Mouse (Mus musculus): ENCODE results near the gene Hist1h2bh. TPM values are rescaled to one million over a fixed set of nuclear protein-coding genes. Genes with fewer than 3 reads are reported as not detected.
"Not testable (repeated sequence)": the region's sequence is repeated elsewhere in the genome, so short reads cannot be mapped to it uniquely, and the experiment has no call there.

Gene Hist1h2bh
- polyA plus RNA-seq (2014; fragmentation: Nextera tagmentation; extraction: Ambion mirVana), result 1.6 and 1.7 TPM in 2 replicates

DNA sequence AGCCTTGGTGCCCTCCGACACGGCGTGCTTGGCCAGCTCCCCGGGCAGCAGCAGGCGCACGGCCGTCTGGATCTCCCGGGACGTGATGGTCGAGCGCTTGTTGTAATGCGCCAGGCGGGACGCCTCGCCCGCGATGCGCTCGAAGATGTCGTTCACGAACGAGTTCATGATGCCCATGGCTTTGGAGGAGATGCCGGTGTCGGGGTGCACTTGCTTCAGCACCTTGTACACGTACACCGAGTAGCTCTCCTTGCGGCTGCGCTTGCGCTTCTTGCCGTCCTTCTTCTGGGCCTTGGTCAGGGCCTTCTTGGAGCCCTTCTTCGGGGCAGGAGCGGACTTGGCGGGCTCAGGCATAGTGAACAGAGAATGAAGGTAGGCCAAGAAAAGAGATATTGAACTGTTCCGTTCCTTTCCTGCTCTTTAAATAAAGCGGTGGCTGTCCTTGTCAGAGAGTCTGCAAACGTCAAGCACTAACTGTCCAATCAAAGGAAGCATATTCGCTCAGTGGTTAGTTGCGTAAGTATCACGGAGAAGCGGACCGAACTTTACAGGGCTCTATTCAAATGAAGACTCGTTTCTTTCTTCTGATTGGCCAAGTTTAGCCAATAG, at the start of gene Hist1h2bh:
Hist1h2bh (minus strand) TSS at position 394 of the 609 bp plus-strand sequence.
- peak; percentile 89 for ATAC-seq (replicated peaks; ENCODE audit: low FRiP score)
- H3K9me3 ChIP-seq (ENCODE audit: control insufficient read depth, low read length); H3K36me3 ChIP-seq (ENCODE audit: control insufficient read depth, insufficient read depth, low read length); H3K27me3 ChIP-seq (replicated peaks; ENCODE audit: control insufficient read depth, insufficient read depth, low read length); H3K4me1 ChIP-seq (replicated peaks; ENCODE audit: control insufficient read depth, insufficient read depth, low read length): not testable (repeated sequence)
- H3K27ac ChIP-seq (ENCODE audit: low read depth, low read length), result peak within 1 kb of the TSS; percentile 98
- H3K9ac ChIP-seq (ENCODE audit: low read depth, low read length), result peak within 1 kb of the TSS; percentile 82
- WGBS, result 1% methylated on average over 27 of the region's 42 CpGs
- DNase-seq (ENCODE audit: low spot score), result peak; percentile 74
- peak within 1 kb of the TSS; percentile 83 for H3K4me2 ChIP-seq
- H3K4me3 ChIP-seq (ENCODE audit: low read depth, low read length), result peak within 1 kb of the TSS; percentile 53

DNA sequence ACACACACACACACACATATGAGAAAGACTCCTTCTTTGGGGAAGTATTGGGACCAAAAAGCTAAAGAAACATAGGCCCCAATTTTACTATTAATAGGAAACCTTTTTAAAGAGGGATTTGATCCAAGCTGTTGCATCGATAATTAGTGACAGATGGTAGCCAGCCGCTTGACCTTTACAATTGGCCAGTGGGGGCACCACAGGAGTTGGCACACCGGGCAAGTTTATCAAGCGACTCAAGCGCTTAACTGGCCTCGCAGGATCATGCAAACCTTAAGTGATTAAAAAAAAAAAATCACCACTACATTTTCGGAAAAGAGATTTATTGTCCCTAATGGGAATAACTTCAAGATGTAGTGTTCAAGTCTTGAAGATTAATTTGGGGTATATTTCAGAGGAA, 49.4 kb upstream of the Hist1h2bh start:
- H3K36me3 ChIP-seq (ENCODE audit: control insufficient read depth, insufficient read depth, low read length), result no peaks in the 10 kb centered on the region
- H3K9me3 ChIP-seq (ENCODE audit: control insufficient read depth, low read length), result no peaks in the 10 kb centered on the region
- WGBS, result 82% methylated on average over 7 of the region's 7 CpGs
- peaks cover 32% of the 10 kb centered on the region for H3K4me1 ChIP-seq (replicated peaks; ENCODE audit: control insufficient read depth, insufficient read depth, low read length)
- no peak for ATAC-seq (replicated peaks; ENCODE audit: low FRiP score)
- no peak for DNase-seq (ENCODE audit: low spot score)
- no peaks in the 10 kb centered on the region for H3K27me3 ChIP-seq (replicated peaks; ENCODE audit: control insufficient read depth, insufficient read depth, low read length)
- no peak overlapping the region; the same call in 1 of the 2 replicates for H3K27ac ChIP-seq (ENCODE audit: low read depth, low read length)
- no peak overlapping the region for H3K9ac ChIP-seq (ENCODE audit: low read depth, low read length)
- H3K4me2 ChIP-seq, result no peak overlapping the region
- H3K4me3 ChIP-seq (ENCODE audit: low read depth, low read length), result no peak overlapping the region

DNA sequence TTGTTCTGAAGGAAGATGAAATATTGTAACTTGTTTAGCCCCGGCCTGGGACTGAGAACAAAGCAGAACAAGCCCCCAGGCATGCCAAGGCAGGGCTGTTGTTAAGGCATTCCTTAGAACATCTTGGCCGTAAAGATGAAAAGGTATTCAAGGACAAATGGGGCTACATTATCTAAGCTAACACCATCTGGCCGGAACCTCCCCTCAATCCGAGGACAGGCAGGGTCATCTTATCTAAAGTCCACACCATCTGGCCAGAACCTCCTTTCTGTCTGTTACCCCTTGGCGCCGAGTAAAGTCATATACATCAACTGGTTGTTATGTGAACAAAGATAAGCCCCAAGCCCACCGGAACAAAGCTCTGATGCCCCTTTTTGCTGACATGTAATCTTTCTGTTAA, 48.7 kb upstream of the Hist1h2bh start:
- not testable (repeated sequence) for H3K27me3 ChIP-seq (replicated peaks; ENCODE audit: control insufficient read depth, insufficient read depth, low read length); H3K27ac ChIP-seq (ENCODE audit: low read depth, low read length); ATAC-seq (replicated peaks; ENCODE audit: low FRiP score); DNase-seq (ENCODE audit: low spot score); H3K4me2 ChIP-seq; H3K36me3 ChIP-seq (ENCODE audit: control insufficient read depth, insufficient read depth, low read length); H3K9me3 ChIP-seq (ENCODE audit: control insufficient read depth, low read length); H3K9ac ChIP-seq (ENCODE audit: low read depth, low read length); H3K4me3 ChIP-seq (ENCODE audit: low read depth, low read length)
- H3K4me1 ChIP-seq (replicated peaks; ENCODE audit: control insufficient read depth, insufficient read depth, low read length), result peaks cover 35% of the 10 kb centered on the region
- 62% methylated on average over 7 of the region's 7 CpGs for WGBS

DNA sequence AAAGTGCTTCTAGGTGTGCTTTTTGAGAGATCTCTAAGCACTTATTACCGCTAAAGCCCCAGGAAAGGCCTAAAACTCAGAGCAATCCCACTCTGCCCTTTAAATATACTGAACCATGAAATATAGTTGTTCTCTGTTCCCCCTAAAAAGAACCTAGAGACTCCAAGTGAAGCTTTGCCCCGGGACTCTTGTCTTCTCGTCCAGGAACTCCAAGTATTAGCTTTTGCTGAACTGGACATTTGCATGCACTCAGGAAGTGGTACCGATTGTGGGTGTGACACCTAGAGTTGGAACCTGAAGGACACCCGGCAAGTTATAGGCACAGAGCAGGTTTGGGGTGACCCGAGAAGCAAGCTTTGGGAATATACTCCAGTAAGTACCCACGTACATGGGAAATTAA, 48.0 kb upstream of the Hist1h2bh start:
- WGBS, result 95% methylated on average over 7 of the region's 7 CpGs
- no peak overlapping the region for H3K27ac ChIP-seq (ENCODE audit: low read depth, low read length)
- H3K36me3 ChIP-seq (ENCODE audit: control insufficient read depth, insufficient read depth, low read length), result no peaks in the 10 kb centered on the region
- H3K27me3 ChIP-seq (replicated peaks; ENCODE audit: control insufficient read depth, insufficient read depth, low read length), result no peaks in the 10 kb centered on the region
- no peak overlapping the region for H3K4me2 ChIP-seq
- no peak overlapping the region for H3K4me3 ChIP-seq (ENCODE audit: low read depth, low read length)
- no peaks in the 10 kb centered on the region for H3K9me3 ChIP-seq (ENCODE audit: control insufficient read depth, low read length)
- ATAC-seq (replicated peaks; ENCODE audit: low FRiP score) (no peak), DNase-seq (ENCODE audit: low spot score) (no peak)
- peaks cover 37% of the 10 kb centered on the region for H3K4me1 ChIP-seq (replicated peaks; ENCODE audit: control insufficient read depth, insufficient read depth, low read length)
- H3K9ac ChIP-seq (ENCODE audit: low read depth, low read length), result no peak overlapping the region

DNA sequence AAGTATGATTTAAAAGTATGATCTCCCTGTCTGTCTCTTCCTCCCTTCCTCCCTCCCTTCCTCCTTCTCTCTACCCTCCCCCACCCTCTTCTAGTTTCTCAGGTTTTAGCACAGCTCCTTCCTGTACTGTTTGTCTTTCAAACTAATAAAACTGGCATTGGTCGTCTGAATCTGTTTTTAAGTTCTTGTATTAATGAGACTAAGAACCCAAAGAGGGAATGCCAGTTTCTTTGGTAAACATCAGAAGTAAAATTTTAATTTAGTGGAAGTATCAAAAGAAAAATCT, 43.7 kb upstream of the Hist1h2bh start:
- peak overlapping the region; percentile 43 for H3K4me3 ChIP-seq (ENCODE audit: low read depth, low read length)
- no peaks in the 10 kb centered on the region for H3K27me3 ChIP-seq (replicated peaks; ENCODE audit: control insufficient read depth, insufficient read depth, low read length)
- H3K4me1 ChIP-seq (replicated peaks; ENCODE audit: control insufficient read depth, insufficient read depth, low read length), result peaks cover 27% of the 10 kb centered on the region
- H3K9ac ChIP-seq (ENCODE audit: low read depth, low read length), result peak overlapping the region; percentile 75
- H3K27ac ChIP-seq (ENCODE audit: low read depth, low read length), result peak overlapping the region; percentile 100
- no peaks in the 10 kb centered on the region for H3K9me3 ChIP-seq (ENCODE audit: control insufficient read depth, low read length)
- WGBS, result 16% methylated on average over 1 of the region's 1 CpGs
- DNase-seq (ENCODE audit: low spot score) (no peak), ATAC-seq (replicated peaks; ENCODE audit: low FRiP score) (no peak)
- H3K4me2 ChIP-seq, result peak overlapping the region; percentile 87
- no peaks in the 10 kb centered on the region for H3K36me3 ChIP-seq (ENCODE audit: control insufficient read depth, insufficient read depth, low read length)

DNA sequence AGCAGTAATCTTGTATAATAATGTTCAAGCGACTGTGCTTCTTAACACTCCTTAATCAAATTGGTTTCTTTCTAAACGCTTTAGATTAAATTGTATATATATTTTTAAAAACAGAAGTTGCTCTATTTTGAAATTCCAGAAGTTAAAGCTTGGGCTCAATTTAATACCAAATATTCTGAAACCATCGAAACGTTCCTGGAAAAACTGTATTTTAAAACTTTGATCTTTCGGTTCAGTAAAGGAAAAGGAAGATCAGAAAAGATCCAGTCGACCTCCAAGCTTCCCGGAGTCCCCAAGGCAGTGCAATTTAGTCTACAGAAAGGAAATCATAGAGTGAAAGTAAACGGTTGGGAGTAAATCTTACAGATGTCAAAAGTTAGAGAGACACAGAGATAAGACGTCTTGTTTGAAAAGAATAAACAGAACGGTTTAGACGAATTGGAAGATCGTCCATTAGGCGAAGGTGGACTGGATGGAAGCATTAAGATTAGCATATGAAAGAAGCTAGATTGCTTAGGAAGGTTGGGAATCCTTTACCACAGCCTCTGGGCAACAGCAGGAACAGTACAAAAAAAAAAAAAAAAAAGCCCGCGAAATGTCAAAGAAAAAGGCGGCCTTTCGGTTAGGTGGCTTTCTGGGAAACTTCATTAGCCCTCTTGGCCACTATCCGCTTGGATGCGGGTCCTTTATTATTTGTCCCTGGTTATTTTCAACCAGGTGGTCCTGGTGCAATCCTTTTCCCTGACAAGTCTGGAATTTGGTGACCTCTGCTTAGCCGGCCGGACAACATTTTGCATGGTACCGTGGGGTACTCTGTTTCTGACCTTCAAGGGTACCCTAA, 43.1 kb upstream of the Hist1h2bh start:
- no peak for ATAC-seq (replicated peaks; ENCODE audit: low FRiP score)

DNA sequence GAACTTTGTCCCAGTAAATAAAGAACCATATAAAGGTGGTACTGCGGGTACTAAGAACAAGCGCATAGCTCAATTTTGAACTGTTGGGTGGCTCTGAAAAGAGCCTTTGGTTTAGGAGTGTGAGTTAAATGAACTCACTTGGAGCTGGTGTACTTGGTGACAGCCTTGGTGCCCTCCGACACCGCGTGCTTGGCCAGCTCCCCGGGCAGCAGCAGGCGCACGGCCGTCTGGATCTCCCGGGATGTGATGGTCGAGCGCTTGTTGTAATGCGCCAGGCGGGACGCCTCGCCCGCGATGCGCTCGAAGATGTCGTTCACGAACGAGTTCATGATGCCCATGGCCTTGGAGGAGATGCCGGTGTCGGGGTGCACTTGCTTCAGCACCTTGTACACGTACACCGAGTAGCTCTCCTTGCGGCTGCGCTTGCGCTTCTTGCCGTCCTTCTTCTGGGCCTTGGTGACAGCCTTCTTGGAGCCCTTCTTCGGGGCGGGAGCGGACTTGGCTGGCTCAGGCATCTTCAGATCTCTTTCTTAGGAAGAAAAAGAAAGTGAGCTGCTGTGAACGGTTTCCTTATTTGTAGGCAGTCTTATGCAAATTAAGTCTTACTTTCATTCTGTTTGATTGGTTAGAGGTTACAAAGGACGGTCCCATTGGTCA, 42.4 kb upstream of the Hist1h2bh start:
- 2% methylated on average over 20 of the region's 36 CpGs for WGBS
- H3K4me1 ChIP-seq (replicated peaks; ENCODE audit: control insufficient read depth, insufficient read depth, low read length), result peaks cover 31% of the 10 kb centered on the region

More for the DNA sequence above, 43.1 kb upstream of the Hist1h2bh start:
- H3K9me3 ChIP-seq (ENCODE audit: control insufficient read depth, low read length), result no peaks in the 10 kb centered on the region
- peak overlapping the region; percentile 75 for H3K9ac ChIP-seq (ENCODE audit: low read depth, low read length)
- WGBS, result 3% methylated on average over 22 of the region's 22 CpGs
- H3K4me1 ChIP-seq (replicated peaks; ENCODE audit: control insufficient read depth, insufficient read depth, low read length), result peaks cover 28% of the 10 kb centered on the region
- H3K36me3 ChIP-seq (ENCODE audit: control insufficient read depth, insufficient read depth, low read length), result no peaks in the 10 kb centered on the region
- no peak for DNase-seq (ENCODE audit: low spot score)
- peak overlapping the region; percentile 87 for H3K4me2 ChIP-seq
- H3K27me3 ChIP-seq (replicated peaks; ENCODE audit: control insufficient read depth, insufficient read depth, low read length), result no peaks in the 10 kb centered on the region
- H3K4me3 ChIP-seq (ENCODE audit: low read depth, low read length), result peak overlapping the region; percentile 43
- H3K27ac ChIP-seq (ENCODE audit: low read depth, low read length), result peak overlapping the region; percentile 100

DNA sequence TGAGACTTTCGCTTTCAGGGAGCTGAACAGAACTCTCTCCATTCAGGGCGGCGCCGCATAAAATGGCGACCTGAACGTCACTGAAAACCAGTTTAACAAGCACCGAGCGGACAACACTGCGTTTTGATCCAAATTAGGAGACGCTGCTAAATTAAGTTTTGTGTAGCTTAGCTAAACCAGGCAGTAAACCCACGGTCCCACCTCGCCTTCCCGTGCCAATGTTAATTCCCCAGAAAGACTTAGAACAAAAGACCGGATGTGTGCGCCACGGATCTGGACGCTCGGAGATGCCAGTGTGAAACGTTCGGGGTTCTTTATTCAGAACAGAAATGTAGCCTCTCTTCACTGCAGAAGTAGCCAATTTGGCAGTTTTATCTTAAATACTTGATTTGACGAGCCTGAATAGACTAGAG, 41.8 kb upstream of the Hist1h2bh start:
- Histone ChIP-seq H3K4me1 (replicated peaks; ENCODE audit: control insufficient read depth, insufficient read depth, low read length) (peaks cover 31% of the 10 kb centered on the region), H3K9me3 (ENCODE audit: control insufficient read depth, low read length) (no peaks in the 10 kb centered on the region), H3K4me2 (peak overlapping the region; percentile 87), H3K27ac (ENCODE audit: low read depth, low read length) (peak overlapping the region; percentile 100), H3K9ac (ENCODE audit: low read depth, low read length) (peak overlapping the region; percentile 69), H3K36me3 (ENCODE audit: control insufficient read depth, insufficient read depth, low read length) (no peaks in the 10 kb centered on the region), H3K4me3 (ENCODE audit: low read depth, low read length) (peak overlapping the region; percentile 52), H3K27me3 (replicated peaks; ENCODE audit: control insufficient read depth, insufficient read depth, low read length) (no peaks in the 10 kb centered on the region)
- DNase-seq (ENCODE audit: low spot score) (peak; percentile 80), ATAC-seq (replicated peaks; ENCODE audit: low FRiP score) (peak; percentile 7; the same call in 1 of the 2 replicates)
- under 1% methylated on average over 21 of the region's 21 CpGs for WGBS

More for the DNA sequence above, 42.4 kb upstream of the Hist1h2bh start:
- not testable (repeated sequence) for H3K9me3 ChIP-seq (ENCODE audit: control insufficient read depth, low read length); H3K27me3 ChIP-seq (replicated peaks; ENCODE audit: control insufficient read depth, insufficient read depth, low read length); H3K36me3 ChIP-seq (ENCODE audit: control insufficient read depth, insufficient read depth, low read length)
- Histone ChIP-seq H3K4me2 (peak overlapping the region; percentile 87), H3K4me3 (ENCODE audit: low read depth, low read length) (peak overlapping the region; percentile 52), H3K27ac (ENCODE audit: low read depth, low read length) (peak overlapping the region; percentile 100), H3K9ac (ENCODE audit: low read depth, low read length) (peak overlapping the region; percentile 69)
- ATAC-seq (replicated peaks; ENCODE audit: low FRiP score) (peak; percentile 80), DNase-seq (ENCODE audit: low spot score) (peak; percentile 72)

Data from liver, embryonic 11.5 days (tissue).